In the genomic region with DNA sequence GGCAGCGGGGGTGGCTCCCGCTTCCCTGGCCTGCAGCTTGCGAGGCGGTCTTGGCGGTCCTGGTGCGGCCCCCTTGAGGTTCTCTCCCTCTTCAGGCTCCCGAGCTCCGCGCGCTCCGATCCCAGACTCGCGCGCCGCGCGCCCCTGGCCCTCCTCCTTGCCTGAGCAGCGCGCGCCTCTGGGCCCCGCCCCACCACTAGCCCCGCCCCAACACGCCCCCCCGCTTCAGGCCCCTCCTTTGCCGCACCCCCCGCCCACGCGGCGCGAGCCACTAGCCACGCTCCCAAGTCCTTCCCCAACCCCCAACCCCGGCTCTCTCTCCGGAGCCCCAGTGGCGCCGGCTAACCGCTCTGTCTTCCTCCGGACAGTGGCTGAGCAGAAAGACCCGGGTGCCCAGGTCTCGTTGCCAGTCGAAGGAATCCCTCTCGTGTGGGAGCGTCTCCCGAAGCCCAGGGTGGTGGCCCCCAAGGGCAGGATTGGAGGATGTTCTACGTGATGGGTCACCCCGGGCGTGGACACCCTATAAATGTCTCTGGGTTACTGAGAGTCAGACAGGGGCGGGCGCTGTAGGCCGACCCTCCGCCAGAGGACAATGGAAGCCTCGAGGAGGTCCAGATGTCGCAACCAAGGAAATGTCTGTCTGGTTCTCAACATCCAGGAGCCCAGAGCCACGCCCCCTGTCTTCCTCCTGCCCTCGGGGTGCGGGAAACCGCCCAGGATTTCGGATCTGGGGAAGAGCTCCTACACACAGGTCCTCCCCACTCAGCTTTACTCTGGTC, we compare ENCODE assay signal across 8 mouse cellular contexts. TPM values are rescaled to one million over a fixed set of nuclear protein-coding genes. Genes with fewer than 3 reads are reported as not detected.
DNase-seq lines count a peak whose midpoint lies in the region; ATAC-seq and TF ChIP-seq lines count a peak whose summit lies in the region.

No protein-coding gene starts in this region.

- dilution Hi-C loops in CH12.LX (cut with MboI; ENCODE audit: extremely low pct_ligation_motif_present, extremely low pct_unique_long_range_greater_than_20kb, low sequenced_read_pairs) = no loop called here

- H3K79me2 ChIP-seq in CH12.LX (replicated peaks; ENCODE audit: control insufficient read depth, extremely low read depth, insufficient read depth, poor library complexity, severe bottlenecking) = no peaks in the 10 kb centered on the region

- ATAC-seq in hematopoietic stem cell, adult 5-6 weeks (replicated peaks in 1 of 2; ENCODE audit: insufficient read depth in 1 of 2, low FRiP score in 2 of 2, low TSS enrichment in 1 of 2, low read depth in 1 of 2, poor library complexity in 2 of 2, severe bottlenecking in 2 of 2) = peak; percentile 8 to 48; a peak in 3 of 4 replicates
- peak; percentile 84 for ATAC-seq in lung, embryonic 15.5 days (ENCODE audit: borderline replicate concordance, extremely low read depth, low FRiP score, low TSS enrichment)

- no peak for TF ChIP-seq CTCF in CH12.LX (conservative IDR thresholded peaks at IDR 0.05 in 1 of 2, IDR thresholded peaks at IDR 0.05 in 1 of 2; ENCODE audit: low read depth in 2 of 2, low read length in 2 of 2)
- TF ChIP-seq CTCF in olfactory bulb, adult 2 months (IDR thresholded peaks at IDR 0.05; ENCODE audit: insufficient read depth, low read depth, low read length) = no peak
- no peak for TF ChIP-seq CTCF in thymus, adult 2 months (IDR thresholded peaks at IDR 0.05; ENCODE audit: borderline replicate concordance, control insufficient read depth, extremely low read depth, insufficient read depth, low read length, poor library complexity)

- peaks cover 35 to 80% of the 10 kb centered on the region in 2 experiments for H3K4me1 ChIP-seq in CH12.LX (ENCODE audit: control insufficient read depth in 1 of 2, insufficient read depth in 2 of 2)
- H3K4me1 ChIP-seq in lung, embryonic 15.5 days = peaks cover 19% of the 10 kb centered on the region
- H3K4me1 ChIP-seq in olfactory bulb, adult 2 months (ENCODE audit: control insufficient read depth, insufficient read depth, low read length) = peaks cover 22% of the 10 kb centered on the region; the same call in 1 of the 2 replicates
- peaks cover 31% of the 10 kb centered on the region for H3K4me1 ChIP-seq in thymus, adult 2 months (replicated peaks; ENCODE audit: control insufficient read depth, insufficient read depth, low read length)

- no peak overlapping the region for H3K27ac ChIP-seq in CH12.LX (ENCODE audit: insufficient read depth, low read depth)
- peak overlapping the region; percentile 86 for H3K27ac ChIP-seq in lung, embryonic 15.5 days
- no peak overlapping the region for H3K27ac ChIP-seq in olfactory bulb, adult 2 months (ENCODE audit: insufficient read depth, low read depth, low read length)
- no peak overlapping the region for H3K27ac ChIP-seq in thymus, adult 2 months (ENCODE audit: control insufficient read depth, insufficient read depth, low read length)

- TF ChIP-seq EP300 in CH12.LX (IDR thresholded peaks at IDR 0.05; ENCODE audit: low read length) = no peak

- peak overlapping the region; percentile 41 for H3K9ac ChIP-seq in CH12.LX (ENCODE audit: insufficient read depth, low read depth)
- H3K9ac ChIP-seq in lung, embryonic 15.5 days = peak overlapping the region; percentile 68

- WGBS in lung, embryonic 15.5 days = under 1% methylated on average over 47 of the region's 57 CpGs
- WGBS in olfactory bulb, adult 2 months = under 1% methylated on average over 44 of the region's 57 CpGs
- WGBS in thymus, adult 2 months = under 1% methylated on average over 53 of the region's 57 CpGs

- H3K4me3 ChIP-seq in CH12.LX (replicated peaks in 1 of 3; ENCODE audit: low read depth in 2 of 3, low read length in 2 of 3, poor library complexity in 1 of 3) = peak overlapping the region; percentile 68 to 75 (median 72)
- peak overlapping the region; percentile 88 for H3K4me3 ChIP-seq in lung, embryonic 15.5 days
- peak overlapping the region; percentile 78 for H3K4me3 ChIP-seq in olfactory bulb, adult 2 months (ENCODE audit: insufficient read depth, low read depth, low read length)
- H3K4me3 ChIP-seq in thymus, adult 2 months (ENCODE audit: control insufficient read depth, insufficient read depth, low read length) = peak overlapping the region; percentile 60

- H3K4me2 ChIP-seq in CH12.LX (ENCODE audit: insufficient read depth, low read depth, poor library complexity, severe bottlenecking) = peak overlapping the region; percentile 81
- peak overlapping the region; percentile 88 for H3K4me2 ChIP-seq in lung, embryonic 15.5 days

- no peak for TF ChIP-seq RAD21 in CH12.LX (IDR thresholded peaks at IDR 0.05; ENCODE audit: low read depth, low read length)

- DNase-seq in CH12.LX (ENCODE audit: extremely low read depth) = peak; percentile 63
- DNase-seq in cerebellum, adult 11-12 months = peak; percentile 38
- peak; percentile 86 for DNase-seq in forelimb bud, embryonic 11.5 days (ENCODE audit: low read depth, low spot score)
- peak; percentile 58 for DNase-seq in layer of hippocampus, adult 9-10 months (ENCODE audit: low spot score)
- peak; percentile 49 for DNase-seq in thymus, adult 2 months

- H3K9me3 ChIP-seq in CH12.LX (replicated peaks; ENCODE audit: low read length) = no peaks in the 10 kb centered on the region
- H3K9me3 ChIP-seq in lung, embryonic 15.5 days = no peaks in the 10 kb centered on the region

- TF ChIP-seq POLR2A in CH12.LX (IDR thresholded peaks at IDR 0.05; ENCODE audit: low read depth, low read length) = peak; percentile 36; the same call in 1 of the 2 replicates
- TF ChIP-seq POLR2A in olfactory bulb, adult 2 months (IDR thresholded peaks at IDR 0.05; ENCODE audit: insufficient read depth, low read depth, low read length) = 0 out of 2 replicates have a peak, but pooled peaks have one; percentile 14
- no peak for TF ChIP-seq POLR2A in thymus, adult 2 months (IDR thresholded peaks at IDR 0.05; ENCODE audit: control insufficient read depth, extremely low read depth, insufficient read depth, low read length, poor library complexity)

- H3K27me3 ChIP-seq in CH12.LX (replicated peaks) = no peaks in the 10 kb centered on the region
- no peaks in the 10 kb centered on the region for H3K27me3 ChIP-seq in lung, embryonic 15.5 days
- H3K27me3 ChIP-seq in thymus, adult 2 months (ENCODE audit: control insufficient read depth, insufficient read depth, low read length) = no peaks in the 10 kb centered on the region

- peaks cover 0 to 16% of the 10 kb centered on the region in 2 experiments for H3K36me3 ChIP-seq in CH12.LX (replicated peaks in 1 of 2; ENCODE audit: control insufficient read depth in 1 of 2, insufficient read depth in 1 of 2, low read length in 1 of 2)
- H3K36me3 ChIP-seq in lung, embryonic 15.5 days = 0 out of 2 replicates have a peak, but pooled peaks cover under 1% of the 10 kb centered on the region
- H3K36me3 ChIP-seq in thymus, adult 2 months (ENCODE audit: control insufficient read depth, insufficient read depth, low read length) = 0 out of 2 replicates have a peak, but pooled peaks cover 3% of the 10 kb centered on the region

- in situ Hi-C loops in CH12.LX (cut with MboI; ENCODE audit: low pct_ligation_motif_present, low pct_unique_long_range_greater_than_20kb, low sequenced_read_pairs) = loop anchor here (5.0 kb wide), 1 partner anchor 48 kb away; a partner anchor contains a TSS

TF ChIP-seq in CH12.LX, 34 proteins besides CTCF, POLR2A, EP300 and RAD21 (continues in another document):
- 0 out of 2 replicates have a peak, but pooled peaks have one; percentile 65 for TF ChIP-seq MAZ (IDR thresholded peaks at IDR 0.05; ENCODE audit: low read depth, low read length)
- no peak for TF ChIP-seq BHLHE40 (IDR thresholded peaks at IDR 0.05; ENCODE audit: low read depth, low read length)
- no peak for TF ChIP-seq USF2 (conservative IDR thresholded peaks at IDR 0.05; ENCODE audit: low read depth, low read length)
- TF ChIP-seq GABPA (IDR thresholded peaks at IDR 0.05; ENCODE audit: insufficient replicate concordance, low read depth, low read length) = no peak
- no peak for TF ChIP-seq NELFE (IDR thresholded peaks at IDR 0.05; ENCODE audit: low read depth, low read length)
- no peak for TF ChIP-seq RCOR1 (conservative IDR thresholded peaks at IDR 0.05; ENCODE audit: low read depth, low read length)
- TF ChIP-seq IRF4 (IDR thresholded peaks at IDR 0.05; ENCODE audit: low read depth, low read length) = no peak
- no peak for TF ChIP-seq ZKSCAN1 (IDR thresholded peaks at IDR 0.05; ENCODE audit: borderline replicate concordance, low read depth, low read length)
- TF ChIP-seq SMC3 (IDR thresholded peaks at IDR 0.05; ENCODE audit: low read depth, low read length) = no peak
- no peak for TF ChIP-seq PAX5 (IDR thresholded peaks at IDR 0.05; ENCODE audit: low read length)
- TF ChIP-seq CHD1 (IDR thresholded peaks at IDR 0.05; ENCODE audit: low read depth, low read length) = no peak
- no peak for TF ChIP-seq ZMIZ1 (IDR thresholded peaks at IDR 0.05; ENCODE audit: low read depth, low read length)
- no peak for TF ChIP-seq E2F4 (IDR thresholded peaks at IDR 0.05; ENCODE audit: insufficient replicate concordance, low read depth, low read length)
- TF ChIP-seq USF1 (IDR thresholded peaks at IDR 0.05; ENCODE audit: low read depth, low read length) = no peak
- TF ChIP-seq UBTF (IDR thresholded peaks at IDR 0.05; ENCODE audit: low read depth, low read length) = no peak; the same call in none of the 2 replicates
- TF ChIP-seq SIN3A (IDR thresholded peaks at IDR 0.05; ENCODE audit: low read length) = peak; percentile 38; the same call in 1 of the 2 replicates
- TF ChIP-seq HCFC1 (IDR thresholded peaks at IDR 0.05; ENCODE audit: low read depth, low read length) = no peak
- no peak for TF ChIP-seq TBP (conservative IDR thresholded peaks at IDR 0.05; ENCODE audit: low read depth, low read length)

RNA-seq across cellular contexts. Expression of a gene that starts 1.4 kb away (rescaled TPM):
- total RNA-seq in CH12.LX (2012; rRNA removed) (16.2 and 17.9 TPM in 2 replicates), CH12.LX (2014; rRNA removed) (8.1 and 8.5 TPM in 2 replicates)
- 26.4 and 27.8 TPM in 2 replicates for polyA plus RNA-seq in CH12.LX (2012; ENCODE audit: insufficient read length, low read depth)
- total RNA-seq in hematopoietic stem cell, adult 5-6 weeks (2017) = 3.6 and 7.4 TPM in 2 replicates
- polyA plus RNA-seq in lung, embryonic 15.5 days (2015; fragmentation: Nextera tagmentation; extraction: Ambion mirVana) = 4.9 and 5.0 TPM in 2 replicates
- polyA plus RNA-seq in olfactory bulb, adult 2 months (2012; ENCODE audit: insufficient read depth, insufficient read length, low replicate concordance, missing spikeins) = not detected in 2 replicates
- polyA plus RNA-seq in thymus, adult 2 months (2012; rRNA removed) = 16.1 and 20.7 TPM in 2 replicates

RNA-seq across cellular contexts. Expression of a gene that starts 46.2 kb away (rescaled TPM):
- total RNA-seq in CH12.LX (2012; rRNA removed) = 45.5 and 59.1 TPM in 2 replicates
- total RNA-seq in CH12.LX (2014; rRNA removed) = 43.7 and 47.7 TPM in 2 replicates
- 94.8 and 117 TPM in 2 replicates for polyA plus RNA-seq in CH12.LX (2012; ENCODE audit: insufficient read length, low read depth)
- 42.5 and 55.0 TPM in 2 replicates for total RNA-seq in hematopoietic stem cell, adult 5-6 weeks (2017)
- polyA plus RNA-seq in lung, embryonic 15.5 days (2015; fragmentation: Nextera tagmentation; extraction: Ambion mirVana) = 37.7 and 42.8 TPM in 2 replicates
- not detected in 2 replicates for polyA plus RNA-seq in olfactory bulb, adult 2 months (2012; ENCODE audit: insufficient read depth, insufficient read length, low replicate concordance, missing spikeins)
- polyA plus RNA-seq in thymus, adult 2 months (2012; rRNA removed) = 15.9 and 20.7 TPM in 2 replicates
